Mouse (Mus musculus) left cerebral cortex, adult 6 months (tissue): ENCODE measurements around the gene Olfr1389. TPM values are rescaled to one million over a fixed set of nuclear protein-coding genes. Genes with fewer than 3 reads are reported as not detected.

ENCODE experiments used
- long read RNA-seq, 2 experiments: library from polyadenylated mRNA; unstranded; transcript quantifications; one replicate each; pipeline ENCODE4 v2.0.0; 2019 to 2020
- polyA plus RNA-seq: library from polyadenylated mRNA; unstranded; fragments of <200 nt; fragmentation: Nextera tagmentation; gene quantifications from 2 replicates; pipeline ENCODE4 v1.2.3, GENCODE M21; 2021

The Olfr1389 gene
- not detected in 2 replicates for polyA plus RNA-seq
- long read RNA-seq, experiment 1 = 0 reads
- long read RNA-seq, experiment 2 = 0 reads

GRCm38 (mm10) chr11:49422767-49423166 is at the start of gene Olfr1389:
Olfr1389 (plus strand) TSS chr11:49423067.

GRCm38 (mm10) chr11:49436411-49436810 is 13.5 kb downstream of the Olfr1389 start, which contains the start of gene Olfr1388:
Olfr1388 (plus strand) TSS chr11:49436624.

GRCm38 (mm10) chr11:49455043-49455442 is 32.2 kb downstream of the Olfr1389 start, which contains the start of gene Olfr1387:
Olfr1387 (plus strand) TSS chr11:49455343.

GRCm38 (mm10) chr11:49464746-49465145 is 41.9 kb downstream of the Olfr1389 start, which contains the start of gene Olfr1386:
Olfr1386 (plus strand) TSS chr11:49465046.

Other genes with a start within 250 kb of the Olfr1389 start
- gene Btnl9, start 235.9 kb upstream of the Olfr1389 start, polyA plus RNA-seq = 0.06 TPM in 1 of 2 replicates, not detected in the other
- 19.2 and 23.7 TPM in 2 replicates for gene Zfp62, start 219.8 kb upstream of the Olfr1389 start, polyA plus RNA-seq
- gene Mgat1, start 178.9 kb upstream of the Olfr1389 start, polyA plus RNA-seq = 12.8 and 18.8 TPM in 2 replicates
- gene Olfr1393, start 144.8 kb upstream of the Olfr1389 start, polyA plus RNA-seq = 0.11 and 0.13 TPM in 2 replicates
- not detected in 2 replicates for gene Olfr1392, start 137.8 kb upstream of the Olfr1389 start, polyA plus RNA-seq
- not detected in 2 replicates for gene Olfr10, start 118.3 kb upstream of the Olfr1389 start, polyA plus RNA-seq
- gene Olfr1391, start 100.3 kb upstream of the Olfr1389 start, polyA plus RNA-seq = not detected in 2 replicates
- not detected in 2 replicates for gene Olfr1390, start 87.9 kb upstream of the Olfr1389 start, polyA plus RNA-seq
- not detected in 2 replicates for gene Olfr1388, start 13.6 kb downstream of the Olfr1389 start, polyA plus RNA-seq
- not detected in 2 replicates for gene Olfr1387, start 32.3 kb downstream of the Olfr1389 start, polyA plus RNA-seq
- not detected in 2 replicates for gene Olfr1386, start 42.0 kb downstream of the Olfr1389 start, polyA plus RNA-seq
- not detected in 2 replicates for gene Olfr1385, start 66.0 kb downstream of the Olfr1389 start, polyA plus RNA-seq
- gene Olfr1384, start 83.7 kb downstream of the Olfr1389 start, polyA plus RNA-seq = not detected in 2 replicates
- not detected in 2 replicates for gene Olfr1383, start 96.6 kb downstream of the Olfr1389 start, polyA plus RNA-seq
- not detected in 2 replicates for gene Olfr1382, start 105.2 kb downstream of the Olfr1389 start, polyA plus RNA-seq
- not detected in 2 replicates for gene Olfr1381, start 120.4 kb downstream of the Olfr1389 start, polyA plus RNA-seq
- gene Olfr1380, start 133.8 kb downstream of the Olfr1389 start, polyA plus RNA-seq = not detected in 2 replicates
- gene Flt4, start 186.2 kb downstream of the Olfr1389 start, polyA plus RNA-seq = 0.40 and 0.74 TPM in 2 replicates
- gene Scgb3a1, start 240.5 kb downstream of the Olfr1389 start, polyA plus RNA-seq = 0.49 TPM in 1 of 2 replicates, not detected in the other